Mouse (Mus musculus) bone marrow macrophage, adult 2 months (primary cell): Measurements from ENCODE around the gene P4htm. TPM values are rescaled to one million over a fixed set of nuclear protein-coding genes. Genes with fewer than 3 reads are reported as not detected.
A peak's percentile ranks its signal among the peaks of the same experiment; 100 is the strongest.
"Not testable (repeated sequence)": the region's sequence is repeated elsewhere in the genome, so short reads cannot be mapped to it uniquely, and the experiment has no call there.

Experiments used
- H3K27ac ChIP-seq: 2 replicates; pipeline ENCODE4 v1.5.1; 2012; ENCODE audit warnings: low read depth, low read length; ENCODE audit not compliant: insufficient read depth
- H3K4me1 ChIP-seq: 2 replicates; pipeline ENCODE4 v1.6.1; 2012; ENCODE audit warnings: low read length; ENCODE audit not compliant: control insufficient read depth, insufficient read depth
- H3K4me3 ChIP-seq: 2 replicates; pipeline ENCODE4 v1.5.1; 2012; ENCODE audit warnings: mild to moderate bottlenecking, low read length, moderate library complexity; ENCODE audit not compliant: insufficient read depth
- CTCF ChIP-seq: IDR thresholded peaks from 2 replicates; pipeline ENCODE4 v1.5.1; 2012; ENCODE audit warnings: low read depth, mild to moderate bottlenecking, low read length, moderate library complexity
- POLR2A ChIP-seq: IDR thresholded peaks from 2 replicates; pipeline ENCODE4 v1.6.1; 2012; ENCODE audit warnings: mild to moderate bottlenecking, low read depth, low read length, borderline replicate concordance
- polyA plus RNA-seq: library from polyadenylated mRNA; stranded (reverse); fragments of >200 nt; gene quantifications from 2 replicates; pipeline ENCODE4 v1.2.4, GENCODE M21; 2012; ENCODE audit not compliant: missing spikeins, insufficient read depth, insufficient read length

Gene P4htm
- polyA plus RNA-seq, 1 experiment: not detected

DNA sequence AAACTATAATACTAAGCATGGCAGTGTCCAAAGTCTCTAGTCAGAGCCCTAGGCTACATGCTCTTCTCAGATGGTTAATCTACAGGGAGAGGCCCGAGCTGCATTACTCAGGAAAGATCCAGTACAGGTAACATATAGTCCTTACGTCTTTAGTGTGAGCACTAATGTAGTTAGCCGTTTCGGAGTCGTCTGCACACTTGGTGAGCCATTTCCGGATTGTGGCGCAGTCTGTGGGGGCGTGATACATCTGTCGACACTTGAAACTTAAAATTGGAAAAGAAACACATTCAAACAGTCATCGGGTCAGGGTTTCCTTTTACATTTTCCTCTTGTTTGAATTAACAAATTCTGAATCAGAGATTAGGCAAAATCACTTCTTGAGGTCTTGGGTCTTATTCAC lies 14.0 kb upstream of the P4htm start:
- Histone ChIP-seq H3K4me1 (peaks cover 10% of the 10 kb centered on the region), H3K27ac (no peak overlapping the region), H3K4me3 (no peak overlapping the region)
- TF ChIP-seq POLR2A: no peak
- no peak for TF ChIP-seq CTCF

DNA sequence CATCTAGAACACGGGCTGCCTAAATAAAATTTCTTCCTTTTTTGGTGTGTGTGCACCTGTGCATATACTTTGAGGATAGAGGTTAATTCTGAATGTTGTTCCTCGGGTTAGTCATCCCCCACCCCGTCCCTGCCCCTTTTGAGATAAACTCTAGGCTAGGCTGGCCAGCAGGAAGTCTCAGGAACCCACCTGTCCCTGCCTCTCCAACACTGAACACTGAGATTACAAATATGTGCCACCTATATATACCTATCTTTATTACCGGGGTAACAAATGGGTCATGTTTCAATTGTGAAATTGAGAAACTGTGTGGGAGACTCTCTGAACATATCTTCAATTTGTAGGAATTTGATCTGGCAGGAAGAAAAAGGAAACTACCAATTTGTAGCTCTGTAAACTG lies 11.4 kb upstream of the P4htm start:
- TF ChIP-seq POLR2A (no peak), CTCF (no peak)
- Histone ChIP-seq H3K4me1 (peaks cover 10% of the 10 kb centered on the region), H3K4me3 (no peak overlapping the region), H3K27ac (no peak overlapping the region)

DNA sequence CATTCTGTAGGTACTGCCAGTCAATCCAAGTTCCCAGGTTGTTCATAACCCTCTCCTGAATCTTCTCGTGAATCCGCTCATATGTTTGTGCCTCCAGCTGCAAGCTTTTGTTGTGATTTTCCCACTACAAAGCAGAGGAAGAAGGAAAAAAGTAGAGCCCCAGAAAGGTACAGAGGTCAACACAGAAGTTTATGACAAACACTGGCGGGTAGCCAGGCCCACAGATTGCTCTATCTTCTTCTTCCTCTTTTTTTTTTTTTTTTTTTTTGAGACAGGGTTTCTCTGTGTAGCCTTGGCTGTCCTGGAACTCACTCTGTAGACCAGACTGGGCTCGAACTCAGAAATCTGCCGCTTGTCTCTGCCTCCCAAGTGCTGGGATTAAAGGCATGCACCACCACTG lies 10.5 kb upstream of the P4htm start:
- H3K4me1 ChIP-seq: peaks cover 10% of the 10 kb centered on the region
- not testable (repeated sequence) for H3K27ac ChIP-seq, H3K4me3 ChIP-seq

DNA sequence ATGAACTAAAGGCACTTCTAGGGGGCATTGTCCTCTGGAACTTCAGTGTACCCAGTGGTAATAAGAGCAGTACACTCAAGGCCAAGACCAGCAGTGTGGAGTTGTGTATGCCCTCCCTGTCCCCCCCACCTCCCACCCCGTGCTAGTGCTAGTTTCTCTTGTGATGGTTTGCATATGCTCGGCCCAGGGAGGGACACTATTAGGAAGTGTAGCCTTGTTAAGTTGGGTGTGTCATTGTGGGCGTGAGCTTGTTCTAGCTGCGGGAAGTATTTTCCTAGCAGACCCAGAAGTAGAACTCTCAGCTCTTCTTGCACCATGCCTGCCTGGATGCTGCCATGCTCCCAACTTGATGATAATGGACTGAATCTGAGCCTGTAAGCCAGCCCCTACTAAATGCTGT lies 4.5 kb upstream of the P4htm start:
- Histone ChIP-seq H3K4me1 (no peaks in the 10 kb centered on the region), H3K27ac (no peak overlapping the region), H3K4me3 (no peak overlapping the region)
- TF ChIP-seq CTCF: no peak
- no peak for TF ChIP-seq POLR2A

DNA sequence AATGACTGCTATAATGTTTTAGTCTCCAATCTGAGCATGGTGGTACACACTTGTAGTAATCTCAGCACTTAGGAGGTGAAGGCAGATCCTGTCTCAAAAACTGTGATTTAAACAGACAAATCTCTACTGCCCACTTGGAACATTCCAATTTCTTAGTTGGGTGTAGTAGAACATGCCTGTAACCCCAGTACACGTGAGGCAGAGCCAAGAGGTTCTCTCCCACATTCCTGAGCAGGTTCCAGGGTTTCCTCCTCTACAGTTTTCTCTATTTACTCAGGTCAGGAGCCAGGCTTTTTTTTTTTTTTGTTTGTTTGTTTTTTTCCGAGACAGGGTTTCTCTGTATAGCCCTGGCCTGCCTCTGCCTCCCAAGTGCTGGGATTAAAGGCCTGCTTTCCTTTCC lies 2.5 kb upstream of the P4htm start:
- H3K4me3 ChIP-seq: no peak overlapping the region
- no peak overlapping the region for H3K27ac ChIP-seq
- H3K4me1 ChIP-seq: no peaks in the 10 kb centered on the region
- TF ChIP-seq POLR2A: no peak
- no peak for TF ChIP-seq CTCF

DNA sequence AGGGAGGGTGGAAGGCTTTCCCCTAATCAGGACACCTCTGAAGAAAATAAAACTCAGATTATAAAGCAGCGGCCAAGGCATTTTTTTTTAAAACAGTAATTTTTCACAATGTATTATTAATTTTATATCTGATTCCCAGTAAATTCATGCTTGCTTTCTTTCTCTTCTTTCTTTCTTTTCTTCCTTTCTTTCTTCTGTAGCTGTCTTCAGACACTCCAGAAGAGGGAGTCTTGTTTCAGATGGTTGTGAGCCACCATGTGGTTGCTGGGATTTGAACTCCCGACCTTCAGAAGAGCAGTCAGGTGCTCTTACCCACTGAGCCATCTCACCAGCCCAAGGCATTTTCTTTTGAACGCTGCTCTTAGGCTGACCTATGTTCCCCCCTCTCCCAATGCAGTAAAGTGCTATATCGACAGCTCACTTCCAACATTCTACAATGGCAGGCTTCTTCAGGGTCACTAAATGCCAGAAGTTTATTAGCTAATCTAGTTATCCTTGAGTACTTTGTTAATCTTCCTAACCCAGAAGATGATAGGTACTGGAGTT lies 1.6 kb upstream of the P4htm start:
- Histone ChIP-seq H3K27ac (no peak overlapping the region), H3K4me1 (0 out of 2 replicates have a peak, but pooled peaks cover 2% of the 10 kb centered on the region), H3K4me3 (no peak overlapping the region)
- no peak for TF ChIP-seq CTCF
- TF ChIP-seq POLR2A: no peak

DNA sequence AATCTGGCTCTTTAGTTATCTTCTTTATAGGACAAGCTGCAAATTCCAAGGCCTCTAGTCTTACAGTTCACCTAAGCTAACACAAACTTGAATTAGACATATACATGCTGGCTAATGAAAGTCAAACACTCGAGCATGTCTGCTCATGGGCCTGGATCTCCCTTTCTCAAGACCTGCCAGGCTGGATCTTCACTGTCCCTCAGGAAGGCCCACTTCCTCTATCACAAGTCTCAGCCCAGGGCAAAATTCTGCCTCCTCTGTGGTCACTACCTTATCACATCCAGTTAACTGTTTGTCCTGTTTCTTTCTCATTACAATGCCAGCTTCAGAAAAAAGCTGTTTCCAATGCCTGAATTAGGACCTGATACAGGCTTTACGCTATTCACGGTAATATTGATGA lies 3.1 kb downstream of the P4htm start:
- H3K27ac ChIP-seq: no peak overlapping the region

DNA sequence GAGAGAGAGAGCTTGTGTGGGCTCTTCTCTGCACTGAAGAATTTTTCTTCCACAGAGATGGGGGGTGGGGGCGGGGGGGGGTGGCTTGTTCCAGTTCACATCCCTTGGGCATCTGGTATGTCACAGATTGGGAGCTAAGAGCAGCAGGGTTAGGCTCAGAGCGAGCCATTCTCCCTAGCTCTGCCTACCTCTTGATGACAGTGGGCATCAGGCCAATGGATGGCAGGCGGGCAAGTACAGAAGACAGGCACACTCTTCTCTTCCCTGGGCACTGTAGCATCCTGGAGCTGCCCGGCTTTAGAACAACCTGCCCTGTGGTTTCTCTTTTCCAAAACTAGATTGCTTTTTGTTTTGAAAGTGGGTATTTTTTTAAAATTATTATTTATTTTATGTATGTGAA lies 6.0 kb downstream of the P4htm start:
- Histone ChIP-seq H3K4me3 (no peak overlapping the region), H3K27ac (no peak overlapping the region), H3K4me1 (peaks cover 9% of the 10 kb centered on the region)
- no peak for TF ChIP-seq CTCF
- TF ChIP-seq POLR2A: no peak

More for the DNA sequence above, 3.1 kb downstream of the P4htm start:
- TF ChIP-seq POLR2A (no peak), CTCF (no peak)
- Histone ChIP-seq H3K4me3 (no peak overlapping the region), H3K4me1 (peaks cover 3% of the 10 kb centered on the region; the same call in 1 of the 2 replicates)

DNA sequence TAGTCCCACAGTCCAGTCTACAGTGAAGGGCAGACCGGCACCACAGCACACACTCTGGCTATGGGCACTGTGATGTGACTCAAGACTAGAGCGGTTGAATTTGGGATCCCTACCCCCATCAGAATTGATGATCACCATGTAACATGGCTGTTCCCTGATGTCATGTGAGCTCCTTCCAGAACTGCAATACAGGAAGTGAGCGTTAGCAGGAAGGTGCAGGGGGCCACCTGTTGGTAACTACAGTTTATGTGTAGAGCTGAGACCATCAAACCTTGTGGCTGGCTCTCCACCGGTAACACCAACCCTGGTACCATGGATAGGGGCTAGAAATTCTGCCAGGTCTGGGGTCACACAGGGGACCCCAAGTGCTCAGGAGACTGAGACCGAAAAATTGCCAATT lies 8.2 kb downstream of the P4htm start:
- no peak overlapping the region for H3K4me3 ChIP-seq
- no peak overlapping the region for H3K27ac ChIP-seq
- no peak for TF ChIP-seq CTCF
- TF ChIP-seq POLR2A: no peak
- peaks cover 7% of the 10 kb centered on the region for H3K4me1 ChIP-seq

DNA sequence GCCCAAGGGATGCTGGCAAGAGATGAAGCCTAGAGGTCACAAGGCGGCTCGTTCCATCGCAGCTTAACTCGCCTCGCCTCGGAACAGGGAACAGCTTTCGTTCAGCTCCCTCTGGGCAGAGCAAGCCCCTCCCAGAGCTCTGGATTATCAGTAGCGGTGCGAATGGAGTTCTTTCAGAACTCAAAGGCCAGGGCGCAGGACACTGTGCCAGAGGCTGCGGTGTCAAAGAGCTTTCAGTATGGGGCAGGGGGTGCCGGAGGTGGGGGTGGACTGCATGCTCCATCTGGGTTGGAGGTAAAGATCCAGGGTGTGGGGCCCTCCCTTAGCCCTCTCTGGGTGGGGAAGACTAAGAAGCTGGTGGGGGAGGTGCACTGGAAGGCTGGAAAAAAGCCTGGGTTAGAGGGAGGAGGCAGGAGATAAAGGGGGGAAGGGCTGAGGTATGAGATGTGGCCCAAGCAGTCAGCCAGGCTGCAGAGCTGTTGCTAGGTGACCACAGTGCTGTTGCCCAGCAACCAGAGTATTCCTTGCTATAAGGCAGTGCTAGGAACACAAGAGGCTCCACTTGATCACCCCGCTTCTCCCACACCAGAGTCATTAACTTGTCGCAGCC lies 9.8 kb downstream of the P4htm start:
- H3K4me1 ChIP-seq: peaks cover 7% of the 10 kb centered on the region
- H3K4me3 ChIP-seq: no peak overlapping the region
- no peak overlapping the region for H3K27ac ChIP-seq
- TF ChIP-seq POLR2A (no peak), CTCF (no peak)

DNA sequence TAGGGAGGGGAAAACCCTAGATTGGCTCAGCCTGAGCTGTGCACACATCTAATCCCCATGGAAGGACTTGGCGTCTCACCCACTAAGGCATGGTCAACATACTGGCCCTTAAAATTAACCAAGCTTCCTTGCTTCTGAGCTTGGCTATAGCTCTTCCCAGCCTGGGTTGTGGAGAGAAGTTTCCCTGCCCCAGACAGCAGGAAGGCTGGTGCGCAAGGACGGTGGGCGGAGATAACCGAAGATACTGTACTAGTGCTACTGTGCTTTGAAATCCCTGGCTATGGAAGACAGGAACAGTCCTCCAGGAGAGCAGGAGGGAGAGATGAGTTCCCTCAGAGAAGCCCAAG lies 18.1 kb downstream of the P4htm start:
- H3K4me1 ChIP-seq: peaks cover 5% of the 10 kb centered on the region
- H3K4me3 ChIP-seq: peak overlapping the region; percentile 68; the same call in 1 of the 2 replicates
- no peak for TF ChIP-seq POLR2A
- H3K27ac ChIP-seq: no peak overlapping the region
